Comparison of ENCODE assay signal across 23 mouse cellular contexts in the genomic region with DNA sequence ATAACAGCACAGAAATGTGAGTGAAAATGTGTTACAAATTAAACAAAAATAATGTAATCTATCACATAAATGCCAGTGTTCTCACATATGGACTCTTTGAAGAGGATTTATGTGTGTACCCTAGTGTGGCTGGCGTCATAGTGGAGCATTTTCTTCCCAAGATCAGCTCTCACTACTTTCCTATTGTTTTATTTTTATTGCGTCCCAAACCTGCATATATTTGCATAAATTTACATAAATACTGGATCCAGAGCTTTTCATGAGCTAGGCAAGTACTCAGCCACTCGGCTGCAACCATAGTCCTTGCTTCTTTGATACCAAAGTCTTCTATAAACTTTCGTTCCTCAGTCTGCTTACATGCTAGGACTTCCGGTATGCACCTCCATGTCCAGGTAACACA.
DNase-seq lines count a peak whose midpoint lies in the region; ATAC-seq lines count a peak whose summit lies in the region.
"Had no signal": no experiment of that assay in that cellular context is flagged by ENCODE, and none has a peak within 500 bp of the region (broad histone marks: within the 10 kb centered on the region; RNA-seq: fewer than 3 reads in every experiment).

No protein-coding gene starts in this region.

- peak; percentile 38; the same call in 1 of the 2 replicates for ATAC-seq in midbrain, embryonic 12.5 days (ENCODE audit: low FRiP score, low read depth)
- peak; percentile 84 for ATAC-seq in forebrain, embryonic 16.5 days
- peak; percentile 51 for ATAC-seq in neural tube, embryonic 14.5 days (ENCODE audit: low read depth)
- no peak for ATAC-seq in erythroblast, adult 5-6 weeks (replicated peaks; ENCODE audit: low FRiP score, poor library complexity, severe bottlenecking)
- ATAC-seq: intestine, embryonic 15.5 days had no signal

- H3K4me2 ChIP-seq in midbrain, embryonic 12.5 days (replicated peaks), result no peak overlapping the region
- no peak overlapping the region for H3K4me2 ChIP-seq in forebrain, embryonic 16.5 days (ENCODE audit: low read length)
- H3K4me2 ChIP-seq in neural tube, embryonic 14.5 days (ENCODE audit: low read depth, low read length), result no peak overlapping the region
- H3K4me2 ChIP-seq: intestine, embryonic 15.5 days; liver, embryonic 11.5 days had no signal

- no peak overlapping the region for H3K9ac ChIP-seq in midbrain, embryonic 12.5 days (replicated peaks)
- no peak overlapping the region for H3K9ac ChIP-seq in forebrain, embryonic 16.5 days (replicated peaks; ENCODE audit: low read depth, low read length)
- no peak overlapping the region for H3K9ac ChIP-seq in neural tube, embryonic 14.5 days (replicated peaks; ENCODE audit: low read depth, low read length)
- H3K9ac ChIP-seq: intestine, embryonic 15.5 days had no signal

- H3K27ac ChIP-seq in midbrain, embryonic 12.5 days (replicated peaks), result no peak overlapping the region
- no peak overlapping the region for H3K27ac ChIP-seq in midbrain, embryonic 10.5 days (replicated peaks)
- no peak overlapping the region for H3K27ac ChIP-seq in forebrain, embryonic 16.5 days (ENCODE audit: low read length)
- no peak overlapping the region for H3K27ac ChIP-seq in neural tube, embryonic 14.5 days (ENCODE audit: low read depth, low read length)
- H3K27ac ChIP-seq: embryonic facial prominence, embryonic 10.5 days; intestine, embryonic 15.5 days; limb, embryonic 10.5 days had no signal

- H3K4me1 ChIP-seq in midbrain, embryonic 12.5 days, result no peaks in the 10 kb centered on the region
- H3K4me1 ChIP-seq in midbrain, embryonic 10.5 days, result no peaks in the 10 kb centered on the region
- H3K4me1 ChIP-seq in forebrain, embryonic 16.5 days (replicated peaks; ENCODE audit: control insufficient read depth, insufficient read depth, low read length), result peaks cover 5% of the 10 kb centered on the region
- H3K4me1 ChIP-seq in neural tube, embryonic 14.5 days (ENCODE audit: control insufficient read depth, insufficient read depth, low read length), result no peaks in the 10 kb centered on the region
- H3K4me1 ChIP-seq: embryonic facial prominence, embryonic 10.5 days; intestine, embryonic 15.5 days; limb, embryonic 10.5 days had no signal

- no peak overlapping the region for H3K4me3 ChIP-seq in midbrain, embryonic 12.5 days
- no peak overlapping the region for H3K4me3 ChIP-seq in midbrain, embryonic 10.5 days
- H3K4me3 ChIP-seq in forebrain, embryonic 16.5 days (replicated peaks; ENCODE audit: low read length), result no peak overlapping the region
- no peak overlapping the region for H3K4me3 ChIP-seq in neural tube, embryonic 14.5 days (ENCODE audit: low read depth, low read length)
- H3K4me3 ChIP-seq: embryonic facial prominence, embryonic 10.5 days; intestine, embryonic 15.5 days; left cerebral cortex, adult 2 months; limb, embryonic 10.5 days; myocyte had no signal

- H3K27me3 ChIP-seq in midbrain, embryonic 12.5 days, result no peaks in the 10 kb centered on the region
- H3K27me3 ChIP-seq in midbrain, embryonic 10.5 days (ENCODE audit: low read depth, poor library complexity, severe bottlenecking), result no peaks in the 10 kb centered on the region
- no peaks in the 10 kb centered on the region for H3K27me3 ChIP-seq in forebrain, embryonic 16.5 days (replicated peaks; ENCODE audit: control insufficient read depth, insufficient read depth, low read length)
- H3K27me3 ChIP-seq in neural tube, embryonic 14.5 days (ENCODE audit: control insufficient read depth, insufficient read depth, low read length), result no peaks in the 10 kb centered on the region
- H3K27me3 ChIP-seq: intestine, embryonic 15.5 days had no signal

- DNase-seq in midbrain, embryonic 10.5 days (ENCODE audit: low spot score), result no peak
- DNase-seq in mesoderm, embryonic 11.5 days (ENCODE audit: low read depth, low spot score), result peak; percentile 25
- no peak for DNase-seq in left cerebral cortex, adult 11 months (ENCODE audit: low spot score)
- no peak for DNase-seq in urinary bladder, adult 2 months (ENCODE audit: low spot score)
- DNase-seq: cerebellum, adult 8-10 months; gastrocnemius, postnatal 14 days; heart, adult 18-20 months; heart, postnatal 36 days; kidney, postnatal 14 days; lung, adult 18-20 months; lung, postnatal 14 days; spleen, adult 18-20 months; thymus, postnatal 36 days had no signal

- H3K9me3 ChIP-seq in midbrain, embryonic 12.5 days, result peaks cover 4% of the 10 kb centered on the region; the same call in 1 of the 2 replicates
- no peaks in the 10 kb centered on the region; the same call in 1 of the 2 replicates for H3K9me3 ChIP-seq in midbrain, embryonic 10.5 days (replicated peaks)
- H3K9me3 ChIP-seq in forebrain, embryonic 16.5 days (ENCODE audit: control insufficient read depth, low read length), result peaks cover 1% of the 10 kb centered on the region; the same call in 1 of the 2 replicates
- H3K9me3 ChIP-seq in neural tube, embryonic 14.5 days (ENCODE audit: control insufficient read depth, low read length), result no peaks in the 10 kb centered on the region
- H3K9me3 ChIP-seq: intestine, embryonic 15.5 days had no signal

- no peaks in the 10 kb centered on the region for H3K36me3 ChIP-seq in midbrain, embryonic 12.5 days
- H3K36me3 ChIP-seq in midbrain, embryonic 10.5 days, result no peaks in the 10 kb centered on the region
- no peaks in the 10 kb centered on the region for H3K36me3 ChIP-seq in forebrain, embryonic 16.5 days (ENCODE audit: control insufficient read depth, insufficient read depth)
- H3K36me3 ChIP-seq in neural tube, embryonic 14.5 days (ENCODE audit: control insufficient read depth, insufficient read depth, low read length), result no peaks in the 10 kb centered on the region
- H3K36me3 ChIP-seq: embryonic facial prominence, embryonic 10.5 days; intestine, embryonic 15.5 days; limb, embryonic 10.5 days had no signal

- WGBS in midbrain, embryonic 12.5 days, result 50% methylated on average over 5 of the region's 5 CpGs
- 72% methylated on average over 5 of the region's 5 CpGs for WGBS in midbrain, embryonic 10.5 days
- 15% methylated on average over 5 of the region's 5 CpGs for WGBS in forebrain, embryonic 16.5 days
- 37% methylated on average over 5 of the region's 5 CpGs for WGBS in neural tube, embryonic 14.5 days
